Mouse (Mus musculus): Measurements from ENCODE around the gene Mob3a.
A peak's percentile ranks its signal among the peaks of the same experiment; 100 is the strongest.
"Not testable (repeated sequence)": the region's sequence is repeated elsewhere in the genome, so short reads cannot be mapped to it uniquely, and the experiment has no call there.

The Mob3a gene

GRCm38 (mm10) chr10:80663485-80664196, 38.1 kb downstream of the Mob3a start:
- peak; percentile 78 to 80 for DNase-seq (ENCODE audit: low spot score in 2 of 2)

GRCm38 (mm10) chr10:80661149-80661548, 40.6 kb downstream of the Mob3a start:
- DNase-seq (ENCODE audit: low spot score in 2 of 2): peak; percentile 67 to 70

GRCm38 (mm10) chr10:80659213-80659612, 42.6 kb downstream of the Mob3a start:
- DNase-seq (ENCODE audit: low spot score in 2 of 2): peak; percentile 59 to 76

- DNase-seq (ENCODE audit: low spot score in 2 of 2): peak; percentile 66 to 76
Measured at GRCm38 (mm10) chr10:80658841-80659202, 43.0 kb downstream of the Mob3a start.

- DNase-seq (ENCODE audit: low spot score in 2 of 2): no peak
Measured at GRCm38 (mm10) chr10:80658194-80658840, 43.5 kb downstream of the Mob3a start.

- peak in 1 of 2 experiments; percentile 52 for DNase-seq (ENCODE audit: low spot score in 2 of 2)
Measured at GRCm38 (mm10) chr10:80656863-80657623, 44.7 kb downstream of the Mob3a start, which contains the start of gene Btbd2. Gene Btbd2, minus strand, starts transcription at chr10:80657071.

GRCm38 (mm10) chr10:80656130-80656862, 45.5 kb downstream of the Mob3a start:
- peak; percentile 91 to 94 for DNase-seq (ENCODE audit: low spot score in 2 of 2)

- no peak for DNase-seq (ENCODE audit: low spot score in 2 of 2)
Measured at GRCm38 (mm10) chr10:80655406-80656129, 46.2 kb downstream of the Mob3a start.

- DNase-seq (ENCODE audit: low spot score in 2 of 2): no peak
Measured at GRCm38 (mm10) chr10:80654866-80655265, 46.9 kb downstream of the Mob3a start.

GRCm38 (mm10) chr10:80653156-80653720, 48.5 kb downstream of the Mob3a start:
- DNase-seq (ENCODE audit: low spot score in 2 of 2): no peak

- DNase-seq (ENCODE audit: low spot score in 2 of 2): no peak
Measured at GRCm38 (mm10) chr10:80650392-80650791, 51.4 kb downstream of the Mob3a start.

GRCm38 (mm10) chr10:80649910-80650309, 51.9 kb downstream of the Mob3a start:
- not testable (repeated sequence) for DNase-seq (ENCODE audit: low spot score in 2 of 2)

GRCm38 (mm10) chr10:80646936-80647335, 54.8 kb downstream of the Mob3a start:
- no peak for DNase-seq (ENCODE audit: low spot score in 2 of 2)

GRCm38 (mm10) chr10:80635345-80635744, 66.4 kb downstream of the Mob3a start:
- DNase-seq (ENCODE audit: low spot score in 2 of 2): no peak

All from spleen, postnatal 36 days (tissue).